Mouse (Mus musculus) bone marrow, adult 2 months (tissue): ENCODE data around the gene Piwil4. TPM values are rescaled to one million over a fixed set of nuclear protein-coding genes. Genes with fewer than 3 reads are reported as not detected.
"Not testable (repeated sequence)": the region's sequence is repeated elsewhere in the genome, so short reads cannot be mapped to it uniquely, and the experiment has no call there.

Source experiments
- H3K27ac ChIP-seq: fragments of 200-500 bp; 2 replicates; pipeline ENCODE4 v1.5.1; 2012; ENCODE audit warnings: low read depth, mild to moderate bottlenecking, control low read depth, inconsistent platforms, low read length; ENCODE audit not compliant: control insufficient read depth, poor library complexity, insufficient read depth
- H3K4me1 ChIP-seq: fragments of 200-500 bp; 2 replicates; pipeline ENCODE4 v1.6.1; 2011; ENCODE audit warnings: low read length; ENCODE audit not compliant: control insufficient read depth, insufficient read depth
- H3K4me3 ChIP-seq: fragments of 200-500 bp; replicated peaks from 2 replicates; pipeline ENCODE3; 2011; ENCODE audit warnings: mild to moderate bottlenecking, low read depth, low read length, control low read depth; ENCODE audit not compliant: control insufficient read depth
- CTCF ChIP-seq: fragments of 200-500 bp; IDR thresholded peaks from 2 replicates; pipeline ENCODE4 v1.5.1; 2011; ENCODE audit warnings: low read length, control low read depth; ENCODE audit not compliant: control insufficient read depth, insufficient read depth
- POLR2A ChIP-seq: fragments of 200-500 bp; IDR thresholded peaks from 2 replicates; pipeline ENCODE4 v1.6.1; 2011; ENCODE audit warnings: low read depth, mild to moderate bottlenecking, control low read depth, low read length, borderline replicate concordance; ENCODE audit not compliant: control insufficient read depth
- WGBS: fragments of 180-500 bp; shearing (Covaris S2); methylation state at CpG from one replicate; pipeline ENCODE4 v1.1.7; 2018; 5-methylcytosine and 5-hydroxymethylcytosine counted together
- polyA plus RNA-seq: library from polyadenylated mRNA; stranded (reverse); fragments of >200 nt; gene quantifications from 2 replicates; pipeline ENCODE4 v1.2.4, GENCODE M21; 2011; ENCODE audit warnings: low replicate concordance; ENCODE audit not compliant: missing spikeins, insufficient read depth, insufficient read length

Piwil4 gene
- polyA plus RNA-seq, 1 experiment, result 8.3 TPM

DNA sequence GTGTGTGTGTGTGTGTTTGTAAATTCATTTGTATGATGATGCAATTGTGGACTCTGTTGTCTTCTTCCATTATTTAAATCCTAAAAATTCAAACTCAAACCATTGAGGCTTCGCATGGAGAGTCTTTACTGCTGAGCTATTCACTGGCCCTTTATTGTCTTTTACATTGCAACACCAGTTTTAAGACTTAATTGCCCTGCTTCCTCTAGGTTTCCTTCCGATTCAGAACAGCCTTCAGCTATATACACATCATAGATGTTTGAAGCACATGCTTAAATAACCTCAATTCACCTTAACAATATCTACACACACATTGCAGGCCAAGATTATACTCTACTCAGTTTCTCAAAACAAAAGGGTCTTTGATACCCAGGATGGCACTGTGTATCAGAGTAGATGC lies 20.1 kb downstream of the Piwil4 start:
- Histone ChIP-seq H3K4me3 (no peak overlapping the region), H3K27ac (no peak overlapping the region), H3K4me1 (peaks cover 2% of the 10 kb centered on the region)
- WGBS, result 67% methylated on average over 2 of the region's 2 CpGs
- TF ChIP-seq CTCF (no peak), POLR2A (no peak)

DNA sequence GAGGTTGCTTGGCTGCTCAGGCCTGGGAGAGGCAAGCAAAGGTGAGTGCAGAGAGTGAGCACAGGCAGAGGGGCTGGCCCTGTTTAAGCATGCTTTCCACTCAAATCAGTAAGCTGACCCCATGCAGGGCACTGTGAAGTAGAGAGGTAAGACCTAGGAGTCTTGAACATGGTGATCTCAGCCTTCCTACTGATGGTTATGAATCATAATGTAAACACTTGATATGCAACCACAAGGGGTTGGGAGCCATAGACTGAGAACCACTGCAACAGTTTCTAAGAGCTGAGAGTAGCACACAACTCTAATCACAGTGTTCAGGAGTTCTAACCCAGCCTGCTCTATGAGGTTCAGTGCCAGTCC lies 22.2 kb downstream of the Piwil4 start:
- no peak for TF ChIP-seq POLR2A
- no peak for TF ChIP-seq CTCF
- H3K27ac ChIP-seq, result no peak overlapping the region
- no peak overlapping the region for H3K4me3 ChIP-seq
- peaks cover 2% of the 10 kb centered on the region for H3K4me1 ChIP-seq

DNA sequence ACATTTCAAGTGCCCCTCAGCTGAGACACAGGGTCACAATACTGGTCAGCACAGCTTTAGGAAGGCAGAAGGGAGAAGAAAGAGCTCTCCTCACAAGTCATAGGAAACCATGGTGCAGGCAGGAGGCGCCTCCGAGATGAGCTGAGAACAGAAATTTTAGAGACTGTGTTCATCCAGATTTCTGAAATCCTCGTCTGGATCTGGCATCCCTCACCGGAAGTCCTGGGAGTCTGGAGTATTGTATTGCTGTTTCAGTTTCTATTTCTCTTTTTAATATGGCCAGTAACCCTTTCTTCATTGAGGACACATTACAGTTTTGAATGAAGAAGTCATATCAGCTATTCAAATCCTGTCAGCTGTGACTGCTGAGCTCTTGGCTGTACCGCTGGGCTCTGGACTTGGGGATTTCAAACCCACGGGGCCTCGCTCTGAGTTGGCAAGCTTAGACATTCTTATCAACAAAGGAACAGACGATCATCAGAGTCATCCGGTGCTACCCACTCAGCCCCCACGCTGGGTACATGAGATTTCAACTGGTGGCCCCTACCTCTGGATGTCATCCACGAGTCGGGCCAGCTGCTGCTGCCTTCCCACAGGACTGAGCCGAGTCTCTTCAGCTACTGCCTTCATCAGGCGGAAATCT lies 22.7 kb downstream of the Piwil4 start:
- H3K27ac ChIP-seq, result no peak overlapping the region
- H3K4me3 ChIP-seq, result no peak overlapping the region

DNA sequence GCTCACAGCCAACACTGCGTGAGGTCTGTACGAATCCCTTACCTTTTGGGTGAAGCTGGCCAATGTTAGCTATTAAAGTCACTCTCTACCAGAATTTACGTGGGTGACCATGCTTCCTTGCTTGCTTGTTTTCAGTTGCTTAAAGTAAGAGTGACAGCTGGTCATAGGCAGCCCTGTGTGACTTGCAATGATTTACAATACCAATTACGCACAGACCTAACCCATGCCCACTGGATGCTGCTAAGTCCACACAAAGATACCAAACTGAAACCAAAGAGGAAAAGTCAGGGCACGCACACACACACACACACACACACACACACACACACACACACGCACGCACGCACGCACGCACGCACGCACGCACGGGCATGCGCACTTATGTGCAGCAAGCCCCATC lies 25.3 kb downstream of the Piwil4 start:
- 88% methylated on average over 15 of the region's 15 CpGs for WGBS
- Histone ChIP-seq H3K4me3 (no peak overlapping the region), H3K4me1 (peaks cover 2% of the 10 kb centered on the region), H3K27ac (no peak overlapping the region)
- TF ChIP-seq POLR2A (no peak), CTCF (no peak)

More for the DNA sequence above, 22.7 kb downstream of the Piwil4 start:
- 20% methylated on average over 14 of the region's 14 CpGs for WGBS
- TF ChIP-seq CTCF, result no peak
- TF ChIP-seq POLR2A, result no peak
- peaks cover 2% of the 10 kb centered on the region for H3K4me1 ChIP-seq

DNA sequence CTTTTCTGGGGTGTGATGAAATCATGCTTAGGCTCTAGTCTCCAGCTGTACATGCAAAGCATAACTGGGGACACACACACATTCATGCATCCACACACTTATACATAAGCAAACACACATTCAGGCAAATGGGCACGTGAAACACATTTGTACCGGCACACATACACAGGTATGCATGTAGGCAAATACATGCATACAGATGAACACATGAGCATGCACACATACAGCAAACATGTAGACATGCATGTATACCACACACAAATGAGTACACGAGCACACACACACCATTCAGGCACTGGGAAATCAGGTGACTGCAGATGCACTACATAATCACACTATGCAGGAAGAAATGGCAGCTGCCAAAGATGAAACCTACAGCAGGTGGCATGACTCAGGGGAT lies 29.6 kb downstream of the Piwil4 start:
- Histone ChIP-seq H3K27ac (no peak overlapping the region), H3K4me3 (no peak overlapping the region), H3K4me1 (no peaks in the 10 kb centered on the region)
- TF ChIP-seq POLR2A (no peak), CTCF (no peak)
- WGBS, result 78% methylated on average over 3 of the region's 3 CpGs

DNA sequence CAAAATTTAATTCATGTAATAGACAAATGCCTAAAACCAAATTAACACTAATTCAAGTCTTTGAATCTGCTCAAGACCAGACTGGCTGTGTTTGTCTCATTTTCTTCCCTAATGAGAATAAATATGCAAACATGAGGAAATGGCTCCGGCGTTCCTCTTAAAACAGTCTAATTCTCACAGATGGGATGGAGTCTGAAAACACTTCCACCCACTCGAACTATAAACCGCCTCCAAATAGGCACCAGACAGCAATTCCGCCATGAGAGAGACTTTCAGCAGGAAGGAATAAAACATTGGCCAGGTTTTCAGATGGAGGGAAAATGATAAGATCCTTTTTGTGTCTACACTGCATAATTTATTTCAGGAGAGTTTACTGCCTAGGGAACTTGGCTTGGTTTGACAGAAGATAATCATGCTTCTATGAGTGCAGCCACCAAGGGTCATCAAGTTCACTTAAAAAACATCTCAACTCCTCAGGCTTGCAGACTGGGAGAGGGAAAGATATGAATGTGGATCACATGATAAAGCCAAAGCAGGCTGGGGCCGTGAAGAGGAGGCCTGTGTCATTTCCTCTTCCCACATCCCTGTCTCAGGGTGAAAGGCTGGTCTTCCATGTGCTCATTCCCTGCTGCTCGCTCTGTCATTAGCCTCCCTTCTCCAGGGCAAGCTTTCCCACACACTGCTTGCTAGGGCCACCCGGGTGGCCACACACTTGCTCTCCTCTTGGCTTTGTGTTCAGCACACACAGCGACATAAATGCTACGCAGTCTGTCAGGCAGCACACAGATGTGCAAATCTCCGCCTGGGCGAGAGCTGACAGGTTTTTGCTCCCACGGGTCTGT lies 35.0 kb downstream of the Piwil4 start:
- Histone ChIP-seq H3K27ac (no peak overlapping the region), H3K4me3 (no peak overlapping the region), H3K4me1 (no peaks in the 10 kb centered on the region)
- 69% methylated on average over 13 of the region's 13 CpGs for WGBS
- TF ChIP-seq POLR2A, result no peak
- TF ChIP-seq CTCF, result no peak

DNA sequence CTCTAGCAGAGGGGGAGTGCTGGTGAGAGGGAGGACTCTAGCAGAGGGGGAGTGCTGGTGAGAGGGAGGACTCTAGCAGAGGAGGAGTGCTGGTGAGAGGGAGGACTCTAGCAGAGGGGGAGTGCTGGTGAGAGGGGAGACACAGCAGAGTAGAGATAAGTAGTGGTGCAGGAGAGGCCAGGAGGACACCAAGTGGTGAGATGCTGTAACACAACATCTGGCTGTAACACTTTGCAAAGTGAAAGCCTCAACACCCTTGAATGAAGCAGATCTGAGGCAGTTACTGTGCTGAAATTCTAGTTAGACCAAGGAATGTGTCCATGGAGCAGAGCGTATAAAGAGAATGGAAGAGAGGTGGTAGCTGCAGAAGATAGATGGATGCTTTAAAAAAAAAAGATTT lies 39.7 kb downstream of the Piwil4 start:
- not testable (repeated sequence) for H3K27ac ChIP-seq, H3K4me3 ChIP-seq, H3K4me1 ChIP-seq
- WGBS, result 73% methylated on average over 1 of the region's 1 CpGs

DNA sequence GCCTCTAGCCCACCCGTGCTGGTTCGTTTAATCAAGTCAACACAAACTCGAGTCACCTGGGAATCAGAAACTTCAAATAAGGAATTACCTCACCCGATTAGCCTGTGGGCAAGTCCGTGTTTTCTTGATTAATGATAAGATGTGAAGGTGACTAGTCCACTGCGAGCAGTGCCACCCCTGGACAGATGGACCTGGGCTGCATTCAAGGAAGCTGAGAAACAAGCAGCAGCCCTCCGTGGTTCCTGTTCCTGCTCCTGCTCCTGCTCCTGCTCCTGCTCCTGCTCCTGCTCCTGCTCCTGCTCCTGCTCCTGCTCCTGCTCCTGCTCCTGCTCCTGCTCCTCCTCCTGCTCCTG lies 41.3 kb downstream of the Piwil4 start:
- Histone ChIP-seq H3K27ac (no peak overlapping the region), H3K4me1 (no peaks in the 10 kb centered on the region), H3K4me3 (no peak overlapping the region)
- no peak for TF ChIP-seq CTCF
- no peak for TF ChIP-seq POLR2A
- WGBS, result 38% methylated on average over 7 of the region's 7 CpGs

DNA sequence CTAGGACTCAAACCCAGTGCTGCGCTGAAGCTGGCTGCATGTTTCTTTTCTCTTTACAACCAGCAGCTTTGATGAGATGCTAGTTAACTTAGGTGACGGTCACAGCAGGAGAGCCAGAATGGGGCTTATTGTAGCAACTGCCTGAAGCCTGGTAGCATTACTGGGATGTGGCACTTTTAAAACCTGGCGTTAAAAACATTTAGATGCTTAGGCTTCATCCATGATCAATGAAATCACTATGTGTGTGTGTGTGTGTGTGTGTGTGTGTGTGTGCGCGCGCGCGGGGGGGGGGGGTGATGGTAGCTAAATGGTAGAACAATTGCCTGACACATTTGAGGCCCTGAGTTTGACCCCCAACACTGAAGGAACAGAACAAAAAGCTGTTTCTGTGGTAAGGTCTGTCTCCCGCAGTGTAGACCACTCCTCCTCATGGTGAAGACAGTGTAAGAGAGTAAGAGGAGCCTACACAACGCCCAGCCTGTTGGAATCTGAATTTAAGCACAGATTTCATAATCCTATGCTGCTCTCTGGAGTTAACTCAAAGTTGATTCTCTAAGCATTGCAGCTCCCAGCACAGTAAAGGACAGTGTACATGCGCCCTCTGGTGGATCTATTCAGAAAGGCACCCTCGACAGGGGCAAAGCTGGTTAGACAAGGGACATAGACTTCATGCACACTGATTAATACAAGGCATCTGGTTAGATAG lies 41.8 kb downstream of the Piwil4 start:
- no peak overlapping the region for H3K27ac ChIP-seq
- no peak for TF ChIP-seq POLR2A
- TF ChIP-seq CTCF, result peak; percentile 83
- no peak overlapping the region for H3K4me3 ChIP-seq
- no peaks in the 10 kb centered on the region for H3K4me1 ChIP-seq
- WGBS, result 60% methylated on average over 12 of the region's 12 CpGs
